Mouse (Mus musculus) C2C12 (cell line): ENCODE data around the gene Tgfb1i1. TPM values are rescaled to one million over a fixed set of nuclear protein-coding genes. Genes with fewer than 3 reads are reported as not detected.

Experiments
- H3K27me3 ChIP-seq: one replicate; pipeline ENCODE4 v1.6.1; 2011; ENCODE audit not compliant: control insufficient read depth, insufficient read depth, insufficient read length
- H3K36me3 ChIP-seq: one replicate; pipeline ENCODE4 v1.6.1; 2011; ENCODE audit not compliant: control insufficient read depth, insufficient read depth
- H3K4me3 ChIP-seq: one replicate; pipeline ENCODE4 v1.5.1; 2011; ENCODE audit warnings: mild to moderate bottlenecking, control low read depth; ENCODE audit not compliant: poor library complexity, insufficient read depth, severe bottlenecking
- H3K79me2 ChIP-seq: one replicate; pipeline ENCODE4 v1.6.1; 2011; ENCODE audit not compliant: control insufficient read depth, insufficient read depth
- H3K79me3 ChIP-seq: one replicate; pipeline ENCODE4 v1.6.1; 2011; ENCODE audit warnings: low read depth, control low read depth
- H3ac ChIP-seq: one replicate; pipeline ENCODE3; 2011; ENCODE audit warnings: low read depth; ENCODE audit not compliant: control insufficient read depth, insufficient read length
- CEBPB ChIP-seq: IDR thresholded peaks from one replicate; pipeline ENCODE4 v1.6.1; 2011; ENCODE audit warnings: low read depth, mild to moderate bottlenecking, control low read depth, moderate library complexity
- CTCF ChIP-seq: IDR thresholded peaks from one replicate; pipeline ENCODE4 v1.5.1; 2011; ENCODE audit not compliant: control insufficient read depth, insufficient read depth, insufficient read length
- FOSL1 ChIP-seq: IDR thresholded peaks from one replicate; pipeline ENCODE4 v1.8.0; 2011; ENCODE audit warnings: mild to moderate bottlenecking, low read length; ENCODE audit not compliant: poor library complexity, insufficient read depth, severe bottlenecking
- MAX ChIP-seq: IDR thresholded peaks from one replicate; pipeline ENCODE4 v1.6.1; 2011; ENCODE audit warnings: mild to moderate bottlenecking, control low read depth
- MYOD1 ChIP-seq: IDR thresholded peaks from one replicate; pipeline ENCODE4 v1.6.1; 2011; ENCODE audit warnings: low read depth; ENCODE audit not compliant: control insufficient read depth, insufficient read length
- MYOG ChIP-seq: IDR thresholded peaks from one replicate; pipeline ENCODE4 v1.6.1; 2011; ENCODE audit not compliant: control insufficient read depth, insufficient read length; ENCODE audit errors: extremely low read depth
- USF1 ChIP-seq: IDR thresholded peaks from one replicate; pipeline ENCODE4 v1.6.1; 2011; ENCODE audit warnings: low read depth, mild to moderate bottlenecking, control low read depth, moderate library complexity
- polyA plus RNA-seq: library from polyadenylated mRNA; unstranded; fragments of >200 nt; fragmentation: generic; extraction: Trizol; gene quantifications from one replicate; pipeline ENCODE4 v1.2.1, GENCODE M21; 2012; ENCODE audit warnings: missing spikeins

The Tgfb1i1 gene
- polyA plus RNA-seq, 1 experiment = 110 TPM

- Histone ChIP-seq H3ac (peak overlapping the region; percentile 87), H3K79me2 (peaks cover 27% of the 10 kb centered on the region), H3K27me3 (no peaks in the 10 kb centered on the region), H3K79me3 (peaks cover 12% of the 10 kb centered on the region), H3K4me3 (peak overlapping the region; percentile 66), H3K36me3 (peaks cover 43% of the 10 kb centered on the region)
- TF ChIP-seq FOSL1 (no peak), CTCF (peak; percentile 42)
Observed at GRCm38 (mm10) chr7:128247443-128247842, 831 bp downstream of the Tgfb1i1 start.

- Histone ChIP-seq H3K36me3 (peaks cover 48% of the 10 kb centered on the region), H3ac (peak overlapping the region; percentile 38), H3K4me3 (peak overlapping the region; percentile 66), H3K79me2 (peaks cover 27% of the 10 kb centered on the region), H3K79me3 (peaks cover 12% of the 10 kb centered on the region), H3K27me3 (no peaks in the 10 kb centered on the region)
- no peak for TF ChIP-seq CEBPB
- TF ChIP-seq MYOD1 = no peak
- no peak for TF ChIP-seq USF1
- no peak for TF ChIP-seq MAX
- TF ChIP-seq FOSL1 = no peak
- TF ChIP-seq MYOG = no peak
- no peak for TF ChIP-seq CTCF
Observed at GRCm38 (mm10) chr7:128248081-128249042, 1.8 kb downstream of the Tgfb1i1 start.

GRCm38 (mm10) chr7:128249998-128250397 lies 3.4 kb downstream of the Tgfb1i1 start:
- TF ChIP-seq CTCF (no peak), MAX (no peak), CEBPB (no peak), USF1 (no peak), FOSL1 (no peak), MYOD1 (no peak), MYOG (no peak)
- peak overlapping the region; percentile 13 for H3ac ChIP-seq
- H3K79me3 ChIP-seq = peaks cover 12% of the 10 kb centered on the region
- H3K79me2 ChIP-seq = peaks cover 27% of the 10 kb centered on the region
- H3K36me3 ChIP-seq = peaks cover 55% of the 10 kb centered on the region
- H3K4me3 ChIP-seq = no peak overlapping the region
- no peaks in the 10 kb centered on the region for H3K27me3 ChIP-seq

- Histone ChIP-seq H3K4me3 (no peak overlapping the region), H3K36me3 (peaks cover 55% of the 10 kb centered on the region), H3K79me2 (peaks cover 26% of the 10 kb centered on the region), H3K79me3 (peaks cover 12% of the 10 kb centered on the region), H3K27me3 (no peaks in the 10 kb centered on the region), H3ac (no peak overlapping the region)
- no peak for TF ChIP-seq MAX
- no peak for TF ChIP-seq MYOD1
Observed at GRCm38 (mm10) chr7:128251946-128252345, 5.3 kb downstream of the Tgfb1i1 start.

- H3K79me2 ChIP-seq = peaks cover 19% of the 10 kb centered on the region
- H3ac ChIP-seq = no peak overlapping the region
- no peaks in the 10 kb centered on the region for H3K27me3 ChIP-seq
- TF ChIP-seq MYOD1 = peak; percentile 31
- no peak for TF ChIP-seq USF1
- peaks cover 12% of the 10 kb centered on the region for H3K79me3 ChIP-seq
- H3K4me3 ChIP-seq = no peak overlapping the region
- peaks cover 55% of the 10 kb centered on the region for H3K36me3 ChIP-seq
Observed at GRCm38 (mm10) chr7:128252609-128253008, 6.0 kb downstream of the Tgfb1i1 start.

- Histone ChIP-seq H3ac (no peak overlapping the region), H3K27me3 (no peaks in the 10 kb centered on the region), H3K4me3 (no peak overlapping the region), H3K36me3 (peaks cover 45% of the 10 kb centered on the region), H3K79me2 (no peaks in the 10 kb centered on the region), H3K79me3 (no peaks in the 10 kb centered on the region)
- TF ChIP-seq MYOD1 (no peak), USF1 (no peak), MAX (no peak), MYOG (no peak)
Observed at GRCm38 (mm10) chr7:128254978-128255377, 8.4 kb downstream of the Tgfb1i1 start.
